Mouse (Mus musculus) heart, embryonic 11.5 days (tissue): ENCODE data around the gene Akap13. TPM values are rescaled to one million over a fixed set of nuclear protein-coding genes. Genes with fewer than 3 reads are reported as not detected.

Source experiments
- ATAC-seq: fragments of 200-750 bp; cut with Nextera tagmentation; replicated peaks from 2 replicates; pipeline ENCODE4 v1.8.0; 2017; ENCODE audit warnings: moderate library complexity; ENCODE audit not compliant: insufficient number of reproducible peaks, low FRiP score, low TSS enrichment
- H3K27ac ChIP-seq: fragments of 300-500 bp; sonication (generic); 2 replicates; pipeline ENCODE4 v1.5.1; 2014; ENCODE audit warnings: mild to moderate bottlenecking, low read depth, low read length
- H3K27me3 ChIP-seq: fragments of 300-500 bp; sonication (generic); 2 replicates; pipeline ENCODE4 v1.6.1; 2014; ENCODE audit warnings: mild to moderate bottlenecking, low read length, mixed read lengths; ENCODE audit not compliant: control insufficient read depth, insufficient read depth
- H3K36me3 ChIP-seq: fragments of 300-500 bp; sonication (generic); 2 replicates; pipeline ENCODE4 v1.6.1; 2014; ENCODE audit warnings: mild to moderate bottlenecking, low read length, moderate library complexity, mixed read lengths; ENCODE audit not compliant: control insufficient read depth, insufficient read depth
- H3K4me1 ChIP-seq: fragments of 300-500 bp; sonication (generic); 2 replicates; pipeline ENCODE4 v1.6.1; 2014; ENCODE audit warnings: low read length; ENCODE audit not compliant: control insufficient read depth, insufficient read depth
- H3K4me2 ChIP-seq: fragments of 300-500 bp; sonication (generic); 2 replicates; pipeline ENCODE4 v1.6.1; 2014; ENCODE audit warnings: mild to moderate bottlenecking, moderate library complexity
- H3K4me3 ChIP-seq: fragments of 300-500 bp; sonication (generic); 2 replicates; pipeline ENCODE4 v1.5.1; 2014; ENCODE audit warnings: low read depth, low read length
- H3K9ac ChIP-seq: fragments of 300-500 bp; sonication (generic); 2 replicates; pipeline ENCODE4 v1.6.1; 2014; ENCODE audit warnings: mild to moderate bottlenecking, low read depth, low read length, moderate library complexity
- H3K9me3 ChIP-seq: fragments of 300-500 bp; sonication (generic); replicated peaks from 2 replicates; pipeline ENCODE4 v1.6.1; 2016; ENCODE audit warnings: low read length; ENCODE audit not compliant: control insufficient read depth
- WGBS: fragments of 180-500 bp; shearing (Covaris S2); extraction: QIAGEN DNeasy Blood & Tissue Kit; methylation state at CpG from one replicate; pipeline ENCODE4 v1.1.7; 2014; ENCODE audit not compliant: insufficient replicate concordance; 5-methylcytosine and 5-hydroxymethylcytosine counted together
- microRNA-seq: library from miRNA; unstranded; fragments of <30 nt; microRNA quantifications from one replicate; pipeline ENCODE4, GENCODE M21; 2016; ENCODE audit warnings: borderline number of aligned reads
- polyA plus RNA-seq: library from polyadenylated mRNA; unstranded; fragments of >200 nt; fragmentation: Nextera tagmentation; extraction: Ambion mirVana; gene quantifications from 2 replicates; pipeline ENCODE4 v1.2.1, GENCODE M21; 2014

Gene Akap13
- polyA plus RNA-seq, 1 experiment from 2014 or later = 68.1 TPM

DNA sequence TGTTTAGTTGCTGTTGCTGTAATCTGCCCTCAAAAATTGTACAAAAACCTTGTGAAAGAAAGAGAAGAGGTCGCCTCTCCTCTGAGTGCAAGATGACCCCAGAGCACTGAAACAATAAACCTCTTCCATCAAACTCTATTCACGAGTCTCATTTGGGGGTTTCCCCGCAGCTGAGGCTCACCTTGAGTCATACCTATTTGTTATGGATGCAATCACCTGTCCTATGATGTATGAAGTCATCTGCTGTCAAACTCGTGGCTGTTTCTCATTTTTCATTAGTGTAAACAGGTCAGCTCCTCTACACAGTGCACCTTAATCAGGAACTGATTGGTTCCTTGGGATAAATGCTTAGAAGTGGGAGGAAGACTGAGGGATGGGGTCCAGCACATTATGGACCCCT is 345.2 kb downstream of the Akap13 start:
- Histone ChIP-seq H3K9me3 (0 out of 2 replicates have a peak, but pooled peaks cover 4% of the 10 kb centered on the region), H3K4me3 (no peak overlapping the region), H3K27me3 (no peaks in the 10 kb centered on the region), H3K36me3 (no peaks in the 10 kb centered on the region), H3K9ac (no peak overlapping the region), H3K4me1 (peaks cover 6% of the 10 kb centered on the region), H3K4me2 (no peak overlapping the region), H3K27ac (no peak overlapping the region)
- no peak for ATAC-seq
- 71% methylated on average over 4 of the region's 4 CpGs for WGBS

GRCm38 (mm10) chr7:75801022-75801421 is 345.7 kb downstream of the Akap13 start:
- WGBS = 87% methylated on average over 3 of the region's 3 CpGs
- no peaks in the 10 kb centered on the region for H3K36me3 ChIP-seq
- no peaks in the 10 kb centered on the region for H3K27me3 ChIP-seq
- peaks cover 6% of the 10 kb centered on the region for H3K4me1 ChIP-seq
- no peak overlapping the region for H3K4me3 ChIP-seq
- no peak overlapping the region for H3K4me2 ChIP-seq
- H3K27ac ChIP-seq = no peak overlapping the region
- no peak for ATAC-seq
- 0 out of 2 replicates have a peak, but pooled peaks cover 4% of the 10 kb centered on the region for H3K9me3 ChIP-seq
- H3K9ac ChIP-seq = no peak overlapping the region

DNA sequence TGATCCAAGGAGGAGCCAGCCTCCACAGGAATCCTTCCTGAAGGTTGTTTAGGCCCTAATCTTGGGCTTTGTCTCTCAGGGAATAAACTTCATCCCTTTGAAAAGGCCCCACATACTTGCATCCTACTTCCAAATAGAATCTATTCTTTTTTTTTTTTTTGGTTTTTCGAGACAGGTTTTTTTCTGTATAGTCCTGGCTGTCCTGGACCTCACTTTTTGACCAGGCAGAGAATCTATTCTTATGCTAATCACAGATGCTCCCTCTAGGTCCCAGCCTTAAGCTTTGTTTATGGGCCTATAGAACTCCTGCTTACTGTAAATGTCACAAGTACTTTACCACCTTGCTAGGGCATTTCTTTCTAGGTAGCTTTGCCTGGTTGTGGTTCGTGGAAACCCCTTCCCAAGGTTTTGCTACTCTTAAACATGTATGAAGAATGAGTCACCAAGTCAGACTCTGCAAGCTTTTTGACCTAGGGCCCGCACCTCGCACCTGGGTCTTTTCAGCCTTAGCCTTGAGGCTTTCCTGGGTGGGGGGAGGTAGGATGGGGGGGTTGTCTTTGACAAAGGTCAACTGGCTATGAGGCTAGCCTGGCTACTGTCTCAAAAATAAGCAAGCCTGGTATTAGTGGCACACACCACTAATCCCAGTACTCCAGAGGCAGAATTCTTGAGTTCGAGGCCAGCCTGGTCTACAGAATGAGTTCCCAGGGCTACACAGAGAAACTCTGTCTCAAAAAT is 346.5 kb downstream of the Akap13 start:
- Histone ChIP-seq H3K4me2 (no peak overlapping the region), H3K4me3 (no peak overlapping the region), H3K9me3 (0 out of 2 replicates have a peak, but pooled peaks cover 4% of the 10 kb centered on the region), H3K27ac (no peak overlapping the region), H3K4me1 (peaks cover 5% of the 10 kb centered on the region; the same call in 1 of the 2 replicates), H3K27me3 (no peaks in the 10 kb centered on the region), H3K9ac (no peak overlapping the region), H3K36me3 (no peaks in the 10 kb centered on the region)
- no peak for ATAC-seq
- WGBS = 86% methylated on average over 5 of the region's 5 CpGs

DNA sequence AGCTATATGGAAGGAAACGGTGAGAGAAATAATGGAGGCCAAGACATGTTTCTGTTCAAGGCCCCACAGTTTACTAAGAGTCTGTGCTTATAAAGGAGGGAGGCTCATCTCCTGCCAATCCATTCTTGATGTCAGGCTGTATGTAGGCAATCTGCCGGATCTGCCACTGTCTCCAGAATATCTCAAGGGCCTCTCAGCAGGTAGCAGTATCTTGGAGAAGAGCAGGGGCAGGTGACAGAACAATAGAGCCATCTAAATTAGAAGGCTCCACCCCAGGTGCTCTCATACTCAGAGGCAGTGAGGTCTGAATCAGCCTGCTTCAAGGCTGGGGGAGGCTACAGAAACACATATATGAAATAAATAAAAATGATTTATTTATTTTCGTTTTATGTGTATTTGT is 347.6 kb downstream of the Akap13 start:
- Histone ChIP-seq H3K4me2 (no peak overlapping the region), H3K27me3 (no peaks in the 10 kb centered on the region), H3K4me3 (no peak overlapping the region), H3K36me3 (no peaks in the 10 kb centered on the region), H3K4me1 (peaks cover 10% of the 10 kb centered on the region; the same call in 1 of the 2 replicates), H3K9me3 (0 out of 2 replicates have a peak, but pooled peaks cover 4% of the 10 kb centered on the region), H3K9ac (no peak overlapping the region), H3K27ac (no peak overlapping the region)
- no peak for ATAC-seq
- 70% methylated on average over 3 of the region's 3 CpGs for WGBS

Small RNAs within 50 kb of the gene (microRNA-seq; reads per million reads assigned to microRNA genes)
- not detected for gene Gm23251

Other genes starting within 250 kb of the Akap13 start
- gene Sv2b, start 146.3 kb upstream of the Akap13 start, polyA plus RNA-seq = 0.79 and 1.00 TPM in 2 replicates